Mouse (Mus musculus) Muller cell, postnatal 12 days (primary cell): ENCODE data around the gene Gckr.
A peak's percentile ranks its signal among the peaks of the same experiment; 100 is the strongest.

Experiments
- DNase-seq: peaks from one replicate; pipeline ENCODE4 v3.0.0-alpha.2; 2015; ENCODE audit errors: inconsistent ontology term

The Gckr gene

GRCm38 (mm10) chr5:31297047-31297757 is at the start of gene Gckr:
Gckr (plus strand) TSS chr5:31297443.
- no peak for DNase-seq

- no peak for DNase-seq
These were observed 46.5 kb upstream of the Gckr start for GRCm38 (mm10) chr5:31250716-31251115.

GRCm38 (mm10) chr5:31251541-31252101 is 45.6 kb upstream of the Gckr start, which contains the start of gene Krtcap3:
Krtcap3 (plus strand) TSS chr5:31251691.
- DNase-seq: no peak

GRCm38 (mm10) chr5:31252151-31252550 is 45.1 kb upstream of the Gckr start:
- DNase-seq: no peak

- no peak for DNase-seq
These were observed 44.3 kb upstream of the Gckr start for GRCm38 (mm10) chr5:31252795-31253545.

GRCm38 (mm10) chr5:31253806-31254205 is 43.4 kb upstream of the Gckr start:
- no peak for DNase-seq

- no peak for DNase-seq
These were observed 42.8 kb upstream of the Gckr start for GRCm38 (mm10) chr5:31254452-31254851.

GRCm38 (mm10) chr5:31254901-31255300 is 42.3 kb upstream of the Gckr start:
- no peak for DNase-seq

- DNase-seq: no peak
These were observed 41.9 kb upstream of the Gckr start for GRCm38 (mm10) chr5:31255381-31255780.

- DNase-seq: no peak
These were observed 41.3 kb upstream of the Gckr start for GRCm38 (mm10) chr5:31255971-31256370.

- no peak for DNase-seq
These were observed 39.6 kb upstream of the Gckr start for GRCm38 (mm10) chr5:31257616-31258015.

GRCm38 (mm10) chr5:31266101-31266500 is 31.1 kb upstream of the Gckr start:
- no peak for DNase-seq

GRCm38 (mm10) chr5:31267686-31268085 is 29.6 kb upstream of the Gckr start:
- peak; percentile 56 for DNase-seq

GRCm38 (mm10) chr5:31273018-31273417 is 24.2 kb upstream of the Gckr start:
- no peak for DNase-seq

- DNase-seq: no peak
These were observed 17.8 kb upstream of the Gckr start for GRCm38 (mm10) chr5:31279245-31279988.

GRCm38 (mm10) chr5:31288225-31288624 is 9.0 kb upstream of the Gckr start:
- no peak for DNase-seq

GRCm38 (mm10) chr5:31288655-31289054 is 8.6 kb upstream of the Gckr start:
- DNase-seq: no peak

- no peak for DNase-seq
These were observed 7.5 kb upstream of the Gckr start for GRCm38 (mm10) chr5:31289626-31290230.

- peak; percentile 94 for DNase-seq
These were observed 6.5 kb upstream of the Gckr start, which contains the start of gene Ift172 for GRCm38 (mm10) chr5:31290521-31291360. Ift172 (minus strand) TSS chr5:31291116.

GRCm38 (mm10) chr5:31291361-31291688 is 5.9 kb upstream of the Gckr start:
- DNase-seq: no peak
